Mouse (Mus musculus) heart, adult 2 months (tissue): Measurements from ENCODE around the gene Micu1.

Experiments used
- CTCF ChIP-seq: fragments of 200-600 bp; IDR thresholded peaks from 2 replicates; pipeline ENCODE4 v1.8.1; 2022; ENCODE audit warnings: antibody characterized with exemption, mild to moderate bottlenecking, moderate library complexity
- POLR2A ChIP-seq: fragments of 200-500 bp; IDR thresholded peaks from 2 replicates; pipeline ENCODE4 v1.6.1; 2011; ENCODE audit warnings: mild to moderate bottlenecking, low read depth, low read length, control low read depth; ENCODE audit not compliant: insufficient read depth

DNA sequence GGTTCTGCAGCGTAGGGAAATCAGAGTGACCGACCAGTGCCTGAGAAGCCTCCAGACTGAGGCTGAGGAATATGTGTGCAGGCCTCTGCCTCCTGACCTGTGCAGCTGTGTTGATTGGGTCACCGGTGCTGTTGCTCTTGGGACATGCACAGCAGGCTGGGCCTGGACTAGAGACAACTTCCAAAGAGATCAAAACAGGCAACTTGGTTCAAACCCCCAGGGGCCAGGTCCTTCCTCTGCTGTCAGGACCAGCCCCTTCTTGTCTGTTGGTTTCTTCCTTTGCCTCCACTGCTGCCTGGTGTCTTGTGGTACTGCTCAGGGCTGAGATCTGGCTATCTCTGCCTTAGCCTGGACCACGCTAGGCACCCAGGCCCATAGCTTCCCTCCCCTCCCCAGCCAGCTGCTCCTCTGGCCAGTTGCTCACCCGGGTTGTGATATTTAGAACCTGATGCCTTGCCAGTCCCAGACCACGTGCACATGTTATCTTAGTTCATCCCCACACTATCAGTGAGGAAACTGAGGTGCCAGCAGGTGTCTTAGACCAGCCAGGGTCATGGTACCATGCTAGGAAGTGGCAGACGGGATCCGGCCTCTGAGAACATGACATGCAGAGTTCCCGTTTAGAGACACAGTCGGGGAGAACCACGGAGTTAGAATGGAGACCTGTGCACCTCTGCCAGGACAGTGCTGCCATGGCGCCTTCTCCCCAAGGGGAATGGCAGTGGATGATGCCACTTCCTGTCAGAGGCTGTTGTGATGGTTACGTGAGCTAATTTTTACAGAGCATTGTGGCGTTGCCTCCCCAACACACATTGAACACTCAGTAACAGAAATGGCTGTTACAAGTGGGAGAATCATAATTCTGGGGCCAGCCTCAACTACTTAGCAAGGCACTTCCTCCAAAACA lies 183.2 kb downstream of the Micu1 start:
- TF ChIP-seq CTCF = no peak
- no peak for TF ChIP-seq POLR2A
